Mouse (Mus musculus): Measurements from ENCODE around the gene Nudt16. TPM values are rescaled to one million over a fixed set of nuclear protein-coding genes. Genes with fewer than 3 reads are reported as not detected.
"Not testable (repeated sequence)": the region's sequence is repeated elsewhere in the genome, so short reads cannot be mapped to it uniquely, and the experiment has no call there.

Nudt16 gene
- total and polyA plus RNA-seq, 2 experiments = 8.5 to 9.1 TPM

GRCm38 (mm10) chr9:105130331-105130730 is 1.3 kb downstream of the Nudt16 start:
- no peak for TF ChIP-seq POLR2A (IDR thresholded peaks at IDR 0.05; ENCODE audit: extremely low read depth, insufficient read depth, low read length)
- no peak for TF ChIP-seq CTCF (IDR thresholded peaks at IDR 0.05; ENCODE audit: low read depth, low read length)
- Histone ChIP-seq H3K9ac (ENCODE audit: low read depth, low read length) (no peak overlapping the region), H3K4me1 (ENCODE audit: control insufficient read depth, insufficient read depth, low read length) (peaks cover 3% of the 10 kb centered on the region; the same call in 1 of the 2 replicates), H3K36me3 (ENCODE audit: control insufficient read depth, insufficient read depth, low read length) (no peaks in the 10 kb centered on the region), H3K27me3 (ENCODE audit: control insufficient read depth, insufficient read depth, low read length) (no peaks in the 10 kb centered on the region), H3K4me3 (ENCODE audit: insufficient read depth, low read depth, low read length) (no peak overlapping the region), H3K79me2 (ENCODE audit: control insufficient read depth, insufficient read depth, low read length) (no peaks in the 10 kb centered on the region), H3K27ac (replicated peaks; ENCODE audit: insufficient read depth, low read depth, low read length) (no peak overlapping the region)
- 97% methylated on average over 8 of the region's 8 CpGs for WGBS
- DNase-seq (ENCODE audit: extremely low read depth, low read depth, low spot score) = no peak

GRCm38 (mm10) chr9:105125206-105125605 is 6.4 kb downstream of the Nudt16 start:
- DNase-seq (ENCODE audit: extremely low read depth, low read depth, low spot score); H3K79me2 ChIP-seq (ENCODE audit: control insufficient read depth, insufficient read depth, low read length); H3K27me3 ChIP-seq (ENCODE audit: control insufficient read depth, insufficient read depth, low read length); H3K36me3 ChIP-seq (ENCODE audit: control insufficient read depth, insufficient read depth, low read length); H3K9ac ChIP-seq (ENCODE audit: low read depth, low read length); H3K27ac ChIP-seq (replicated peaks; ENCODE audit: insufficient read depth, low read depth, low read length); H3K4me1 ChIP-seq (ENCODE audit: control insufficient read depth, insufficient read depth, low read length); H3K4me3 ChIP-seq (ENCODE audit: insufficient read depth, low read depth, low read length): not testable (repeated sequence)
- WGBS = 67% methylated on average over 3 of the region's 3 CpGs

- Histone ChIP-seq H3K4me1 (ENCODE audit: control insufficient read depth, insufficient read depth, low read length) (no peaks in the 10 kb centered on the region), H3K79me2 (ENCODE audit: control insufficient read depth, insufficient read depth, low read length) (no peaks in the 10 kb centered on the region), H3K36me3 (ENCODE audit: control insufficient read depth, insufficient read depth, low read length) (no peaks in the 10 kb centered on the region), H3K27ac (replicated peaks; ENCODE audit: insufficient read depth, low read depth, low read length) (no peak overlapping the region), H3K27me3 (ENCODE audit: control insufficient read depth, insufficient read depth, low read length) (no peaks in the 10 kb centered on the region), H3K4me3 (ENCODE audit: insufficient read depth, low read depth, low read length) (no peak overlapping the region), H3K9ac (ENCODE audit: low read depth, low read length) (no peak overlapping the region)
- TF ChIP-seq CTCF (IDR thresholded peaks at IDR 0.05; ENCODE audit: low read depth, low read length) (no peak), POLR2A (IDR thresholded peaks at IDR 0.05; ENCODE audit: extremely low read depth, insufficient read depth, low read length) (no peak)
- DNase-seq (ENCODE audit: extremely low read depth, low read depth, low spot score) = no peak
- 94% methylated on average over 5 of the region's 5 CpGs for WGBS
Measured at GRCm38 (mm10) chr9:105103893-105104292, 27.7 kb downstream of the Nudt16 start.

GRCm38 (mm10) chr9:105101911-105102310 is 29.7 kb downstream of the Nudt16 start:
- Histone ChIP-seq H3K4me3 (ENCODE audit: insufficient read depth, low read depth, low read length) (no peak overlapping the region), H3K9ac (ENCODE audit: low read depth, low read length) (no peak overlapping the region), H3K4me1 (ENCODE audit: control insufficient read depth, insufficient read depth, low read length) (no peaks in the 10 kb centered on the region), H3K27me3 (ENCODE audit: control insufficient read depth, insufficient read depth, low read length) (no peaks in the 10 kb centered on the region), H3K36me3 (ENCODE audit: control insufficient read depth, insufficient read depth, low read length) (no peaks in the 10 kb centered on the region), H3K27ac (replicated peaks; ENCODE audit: insufficient read depth, low read depth, low read length) (no peak overlapping the region), H3K79me2 (ENCODE audit: control insufficient read depth, insufficient read depth, low read length) (no peaks in the 10 kb centered on the region)
- TF ChIP-seq POLR2A (IDR thresholded peaks at IDR 0.05; ENCODE audit: extremely low read depth, insufficient read depth, low read length) = no peak
- TF ChIP-seq CTCF (IDR thresholded peaks at IDR 0.05; ENCODE audit: low read depth, low read length) = no peak
- 48% methylated on average over 1 of the region's 1 CpGs for WGBS
- DNase-seq (ENCODE audit: extremely low read depth, low read depth, low spot score) = no peak

- Histone ChIP-seq H3K27ac (replicated peaks; ENCODE audit: insufficient read depth, low read depth, low read length) (no peak overlapping the region), H3K4me3 (ENCODE audit: insufficient read depth, low read depth, low read length) (no peak overlapping the region), H3K79me2 (ENCODE audit: control insufficient read depth, insufficient read depth, low read length) (no peaks in the 10 kb centered on the region), H3K27me3 (ENCODE audit: control insufficient read depth, insufficient read depth, low read length) (no peaks in the 10 kb centered on the region), H3K36me3 (ENCODE audit: control insufficient read depth, insufficient read depth, low read length) (no peaks in the 10 kb centered on the region), H3K9ac (ENCODE audit: low read depth, low read length) (no peak overlapping the region), H3K4me1 (ENCODE audit: control insufficient read depth, insufficient read depth, low read length) (no peaks in the 10 kb centered on the region)
- 55% methylated on average over 15 of the region's 15 CpGs for WGBS
- TF ChIP-seq CTCF (IDR thresholded peaks at IDR 0.05; ENCODE audit: low read depth, low read length) = no peak
- TF ChIP-seq POLR2A (IDR thresholded peaks at IDR 0.05; ENCODE audit: extremely low read depth, insufficient read depth, low read length) = no peak
- DNase-seq (ENCODE audit: extremely low read depth, low read depth, low spot score) = no peak
Measured at GRCm38 (mm10) chr9:105100807-105101570, 30.6 kb downstream of the Nudt16 start.

- H3K4me3 ChIP-seq (ENCODE audit: insufficient read depth, low read depth, low read length) = no peak overlapping the region
- DNase-seq (ENCODE audit: extremely low read depth, low read depth, low spot score) = no peak
- H3K36me3 ChIP-seq (ENCODE audit: control insufficient read depth, insufficient read depth, low read length) = peaks cover 7% of the 10 kb centered on the region; the same call in 1 of the 2 replicates
- no peaks in the 10 kb centered on the region for H3K79me2 ChIP-seq (ENCODE audit: control insufficient read depth, insufficient read depth, low read length)
- H3K9ac ChIP-seq (ENCODE audit: low read depth, low read length) = no peak overlapping the region
- no peaks in the 10 kb centered on the region for H3K4me1 ChIP-seq (ENCODE audit: control insufficient read depth, insufficient read depth, low read length)
- no peak for TF ChIP-seq POLR2A (IDR thresholded peaks at IDR 0.05; ENCODE audit: extremely low read depth, insufficient read depth, low read length)
- no peaks in the 10 kb centered on the region for H3K27me3 ChIP-seq (ENCODE audit: control insufficient read depth, insufficient read depth, low read length)
- WGBS = 90% methylated on average over 3 of the region's 3 CpGs
- no peak overlapping the region for H3K27ac ChIP-seq (replicated peaks; ENCODE audit: insufficient read depth, low read depth, low read length)
Measured at GRCm38 (mm10) chr9:105080246-105080645, 51.4 kb downstream of the Nudt16 start.

Other genes starting within 250 kb of the Nudt16 start
- gene Mrpl3, start 78.6 kb downstream of the Nudt16 start, total RNA-seq (2014; rRNA removed) = 20.7 and 32.6 TPM in 2 replicates
- gene Mrpl3, start 78.6 kb downstream of the Nudt16 start, polyA plus RNA-seq (2012; rRNA removed) = 20.4 and 31.8 TPM in 2 replicates
- gene 1700080E11Rik, start 13.3 kb upstream of the Nudt16 start, total RNA-seq (2014; rRNA removed) = not detected in 2 replicates
- gene 1700080E11Rik, start 13.3 kb upstream of the Nudt16 start, polyA plus RNA-seq (2012; rRNA removed) = not detected in 2 replicates

Data from liver, adult 2 months (tissue).